11 mouse cellular contexts compared by ENCODE assay signal in genomic region chr6:99093856-99094255, GRCm38 (mm10).
A peak's percentile ranks its signal among the peaks of the same experiment; 100 is the strongest.
DNase-seq lines count a peak whose midpoint lies in the region; ATAC-seq lines count a peak whose summit lies in the region.
"Had no signal": no experiment of that assay in that cellular context is flagged by ENCODE, and none has a peak within 500 bp of the region (broad histone marks: within the 10 kb centered on the region; RNA-seq: fewer than 3 reads in every experiment).

No protein-coding gene starts in this region.

- H3K27me3 ChIP-seq in forebrain, embryonic 10.5 days (ENCODE audit: poor library complexity, severe bottlenecking) = peaks cover 7% of the 10 kb centered on the region
- H3K27me3 ChIP-seq in forebrain, embryonic 12.5 days = no peaks in the 10 kb centered on the region
- no peaks in the 10 kb centered on the region for H3K27me3 ChIP-seq in midbrain, embryonic 10.5 days (ENCODE audit: low read depth, poor library complexity, severe bottlenecking)
- H3K27me3 ChIP-seq in midbrain, embryonic 15.5 days (replicated peaks) = no peaks in the 10 kb centered on the region; the same call in 1 of the 2 replicates
- no peaks in the 10 kb centered on the region for H3K27me3 ChIP-seq in stomach, embryonic 15.5 days (replicated peaks)
- H3K27me3 ChIP-seq: midbrain, embryonic 12.5 days had no signal

- WGBS in forebrain, embryonic 10.5 days = 47% methylated on average over 2 of the region's 2 CpGs
- 24% methylated on average over 2 of the region's 2 CpGs for WGBS in forebrain, embryonic 12.5 days
- 34% methylated on average over 2 of the region's 2 CpGs for WGBS in midbrain, embryonic 10.5 days
- 27% methylated on average over 2 of the region's 2 CpGs for WGBS in midbrain, embryonic 15.5 days
- WGBS in stomach, embryonic 15.5 days = 24% methylated on average over 2 of the region's 2 CpGs

- H3K36me3 ChIP-seq in forebrain, embryonic 10.5 days (replicated peaks) = no peaks in the 10 kb centered on the region
- no peaks in the 10 kb centered on the region for H3K36me3 ChIP-seq in forebrain, embryonic 12.5 days (replicated peaks)
- no peaks in the 10 kb centered on the region for H3K36me3 ChIP-seq in midbrain, embryonic 10.5 days
- H3K36me3 ChIP-seq in midbrain, embryonic 15.5 days (replicated peaks) = no peaks in the 10 kb centered on the region
- no peaks in the 10 kb centered on the region for H3K36me3 ChIP-seq in stomach, embryonic 15.5 days
- H3K36me3 ChIP-seq: midbrain, embryonic 12.5 days had no signal

- no peak overlapping the region for H3K4me3 ChIP-seq in forebrain, embryonic 10.5 days
- H3K4me3 ChIP-seq in forebrain, embryonic 12.5 days (replicated peaks) = no peak overlapping the region
- H3K4me3 ChIP-seq in midbrain, embryonic 10.5 days = no peak overlapping the region
- H3K4me3 ChIP-seq in midbrain, embryonic 15.5 days = no peak overlapping the region
- peak overlapping the region; percentile 20; the same call in 1 of the 2 replicates for H3K4me3 ChIP-seq in stomach, embryonic 15.5 days (replicated peaks)
- H3K4me3 ChIP-seq: midbrain, embryonic 12.5 days had no signal

- DNase-seq in forebrain, embryonic 10.5 days (ENCODE audit: extremely low spot score, low spot score) = no peak
- DNase-seq in midbrain, embryonic 10.5 days (ENCODE audit: low spot score) = no peak
- peak; percentile 47 to 56 for DNase-seq in heart, postnatal 10 days
- no peak for DNase-seq in cerebellum, postnatal 14 days
- DNase-seq in B cell, adult 2 months = no peak
- DNase-seq: adrenal gland, postnatal 36 days; kidney, postnatal 36 days had no signal

- intact Hi-C loops in heart, postnatal 10 days (cut with DNase I) = loop anchor here (2.0 kb wide), 1 partner anchor 65 kb away; no protein-coding TSS in a partner anchor

- H3K27ac ChIP-seq in forebrain, embryonic 10.5 days = 0 out of 2 replicates have a peak overlapping the region, but pooled peaks have one; percentile 53
- H3K27ac ChIP-seq in forebrain, embryonic 12.5 days = no peak overlapping the region
- 0 out of 2 replicates have a peak overlapping the region, but pooled peaks have one; percentile 23 for H3K27ac ChIP-seq in midbrain, embryonic 10.5 days (replicated peaks)
- H3K27ac ChIP-seq in midbrain, embryonic 15.5 days = no peak overlapping the region
- peak overlapping the region; percentile 90 for H3K27ac ChIP-seq in stomach, embryonic 15.5 days
- H3K27ac ChIP-seq: midbrain, embryonic 12.5 days had no signal

- peaks cover 72% of the 10 kb centered on the region for H3K4me1 ChIP-seq in forebrain, embryonic 10.5 days
- H3K4me1 ChIP-seq in forebrain, embryonic 12.5 days = peaks cover 43% of the 10 kb centered on the region
- H3K4me1 ChIP-seq in midbrain, embryonic 10.5 days = peaks cover 56% of the 10 kb centered on the region
- peaks cover 24% of the 10 kb centered on the region for H3K4me1 ChIP-seq in midbrain, embryonic 15.5 days
- H3K4me1 ChIP-seq in stomach, embryonic 15.5 days = peaks cover 19% of the 10 kb centered on the region; the same call in 1 of the 2 replicates

- no peak for ATAC-seq in forebrain, embryonic 12.5 days (ENCODE audit: low FRiP score)
- no peak for ATAC-seq in midbrain, embryonic 15.5 days (replicated peaks)
- ATAC-seq in stomach, embryonic 15.5 days (ENCODE audit: insufficient read depth, low FRiP score, low read depth) = no peak

- no peaks in the 10 kb centered on the region for H3K9me3 ChIP-seq in forebrain, embryonic 10.5 days
- H3K9me3 ChIP-seq in forebrain, embryonic 12.5 days = no peaks in the 10 kb centered on the region
- H3K9me3 ChIP-seq in midbrain, embryonic 10.5 days (replicated peaks) = no peaks in the 10 kb centered on the region
- H3K9me3 ChIP-seq in midbrain, embryonic 15.5 days = no peaks in the 10 kb centered on the region
- no peaks in the 10 kb centered on the region for H3K9me3 ChIP-seq in stomach, embryonic 15.5 days
- H3K9me3 ChIP-seq: midbrain, embryonic 12.5 days had no signal

- no peak overlapping the region for H3K4me2 ChIP-seq in forebrain, embryonic 12.5 days
- no peak overlapping the region for H3K4me2 ChIP-seq in midbrain, embryonic 15.5 days
- peak overlapping the region; percentile 50 for H3K4me2 ChIP-seq in stomach, embryonic 15.5 days
- H3K4me2 ChIP-seq: midbrain, embryonic 12.5 days had no signal

- no peak overlapping the region for H3K9ac ChIP-seq in forebrain, embryonic 12.5 days
- no peak overlapping the region for H3K9ac ChIP-seq in midbrain, embryonic 15.5 days
- no peak overlapping the region for H3K9ac ChIP-seq in stomach, embryonic 15.5 days
- H3K9ac ChIP-seq: midbrain, embryonic 12.5 days had no signal

Comparison
In these comparisons a context has a peak if more than half of its experiments do, and no peak if none do; other contexts are left out.
1. H3K27ac ChIP-seq: peak in forebrain, embryonic 10.5 days (single experiment), midbrain, embryonic 10.5 days (single experiment) and stomach, embryonic 15.5 days (single experiment); none in forebrain, embryonic 12.5 days (single experiment) and midbrain, embryonic 15.5 days (single experiment).
2. DNase-seq: peak in heart, postnatal 10 days (2 of 2); none in forebrain, embryonic 10.5 days (single experiment), midbrain, embryonic 10.5 days (single experiment), cerebellum, postnatal 14 days (0 of 2) and B cell, adult 2 months (0 of 2).